Mouse (Mus musculus) liver, embryonic 16.5 days (tissue): ENCODE data around the gene Gm11492. TPM values are rescaled to one million over a fixed set of nuclear protein-coding genes. Genes with fewer than 3 reads are reported as not detected.

Experiments used
- ATAC-seq: fragments of 200-750 bp; cut with Nextera tagmentation; 2 replicates; pipeline ENCODE4 v1.8.0; 2017; ENCODE audit warnings: low read depth, mild to moderate bottlenecking, moderate number of reproducible peaks, moderate library complexity
- H3K27ac ChIP-seq: fragments of 300-500 bp; sonication (generic); 2 replicates; pipeline ENCODE4 v1.5.1; 2014; ENCODE audit warnings: mild to moderate bottlenecking, low read length
- H3K27me3 ChIP-seq: fragments of 300-500 bp; sonication (generic); 2 replicates; pipeline ENCODE4 v1.6.1; 2014; ENCODE audit warnings: low read depth, low read length, mixed read lengths; ENCODE audit not compliant: control insufficient read depth, insufficient read depth
- H3K36me3 ChIP-seq: fragments of 300-500 bp; sonication (generic); 2 replicates; pipeline ENCODE4 v1.6.1; 2014; ENCODE audit warnings: mild to moderate bottlenecking; ENCODE audit not compliant: control insufficient read depth, insufficient read depth
- H3K4me1 ChIP-seq: fragments of 300-500 bp; sonication (generic); 2 replicates; pipeline ENCODE4 v1.6.1; 2014; ENCODE audit warnings: low read depth, low read length, mixed read lengths; ENCODE audit not compliant: control insufficient read depth
- H3K4me2 ChIP-seq: fragments of 300-500 bp; sonication (generic); 2 replicates; pipeline ENCODE4 v1.6.1; 2014; ENCODE audit warnings: low read depth, low read length, mixed read lengths
- H3K4me3 ChIP-seq: fragments of 300-500 bp; sonication (generic); 2 replicates; pipeline ENCODE4 v1.5.1; 2014; ENCODE audit warnings: low read depth, mild to moderate bottlenecking, low read length
- H3K9ac ChIP-seq: fragments of 300-500 bp; sonication (generic); 2 replicates; pipeline ENCODE4 v1.6.1; 2014; ENCODE audit warnings: low read depth, low read length
- H3K9me3 ChIP-seq: fragments of 300-500 bp; sonication (generic); replicated peaks from 2 replicates; pipeline ENCODE4 v1.6.1; 2016; ENCODE audit warnings: low read length; ENCODE audit not compliant: control insufficient read depth
- WGBS: fragments of 180-500 bp; shearing (Covaris S2); extraction: QIAGEN DNeasy Blood & Tissue Kit; methylation state at CpG from one replicate; pipeline ENCODE4 v1.1.7; 2014; ENCODE audit not compliant: insufficient replicate concordance; 5-methylcytosine and 5-hydroxymethylcytosine counted together
- polyA plus RNA-seq: library from polyadenylated mRNA; unstranded; fragments of >200 nt; fragmentation: Nextera tagmentation; extraction: Ambion mirVana; gene quantifications from 2 replicates; pipeline ENCODE4 v1.2.1, GENCODE M21; 2015

Gene Gm11492
- polyA plus RNA-seq: not detected in 2 replicates

- Histone ChIP-seq H3K36me3 (no peaks in the 10 kb centered on the region), H3K9ac (no peak within 1 kb of the TSS), H3K4me1 (no peaks in the 10 kb centered on the region), H3K27me3 (no peaks in the 10 kb centered on the region), H3K4me2 (no peak within 1 kb of the TSS), H3K27ac (no peak within 1 kb of the TSS), H3K4me3 (no peak within 1 kb of the TSS), H3K9me3 (no peaks in the 10 kb centered on the region)
- 59% methylated on average over 3 of the region's 3 CpGs for WGBS
- no peak for ATAC-seq
Observed at GRCm38 (mm10) chr11:87566501-87566900, at the start of gene Gm11492. Gene Gm11492, plus strand, starts transcription at chr11:87566653.

GRCm38 (mm10) chr11:87519260-87519659 lies 47.2 kb upstream of the Gm11492 start:
- ATAC-seq: peak; percentile 76
- Histone ChIP-seq H3K36me3 (no peaks in the 10 kb centered on the region), H3K4me3 (no peak overlapping the region), H3K4me2 (no peak overlapping the region), H3K27me3 (no peaks in the 10 kb centered on the region), H3K9me3 (no peaks in the 10 kb centered on the region), H3K27ac (no peak overlapping the region), H3K4me1 (peaks cover 5% of the 10 kb centered on the region; the same call in 1 of the 2 replicates), H3K9ac (no peak overlapping the region)
- 8% methylated on average over 2 of the region's 2 CpGs for WGBS

- H3K4me1 ChIP-seq: peaks cover 5% of the 10 kb centered on the region; the same call in 1 of the 2 replicates
- H3K27ac ChIP-seq: no peak overlapping the region
- ATAC-seq: no peak
- H3K36me3 ChIP-seq: no peaks in the 10 kb centered on the region
- WGBS: 37% methylated on average over 5 of the region's 5 CpGs
- H3K27me3 ChIP-seq: no peaks in the 10 kb centered on the region
- H3K9ac ChIP-seq: no peak overlapping the region
- H3K9me3 ChIP-seq: no peaks in the 10 kb centered on the region
- no peak overlapping the region for H3K4me3 ChIP-seq
- no peak overlapping the region for H3K4me2 ChIP-seq
Observed at GRCm38 (mm10) chr11:87523466-87523865, 43.0 kb upstream of the Gm11492 start.

- ATAC-seq: no peak
- H3K9ac ChIP-seq: no peak overlapping the region
- H3K36me3 ChIP-seq: no peaks in the 10 kb centered on the region
- no peak overlapping the region for H3K4me2 ChIP-seq
- no peaks in the 10 kb centered on the region for H3K27me3 ChIP-seq
- no peak overlapping the region for H3K4me3 ChIP-seq
- no peaks in the 10 kb centered on the region for H3K9me3 ChIP-seq
- H3K27ac ChIP-seq: no peak overlapping the region
- H3K4me1 ChIP-seq: peaks cover 4% of the 10 kb centered on the region; the same call in 1 of the 2 replicates
Observed at GRCm38 (mm10) chr11:87523967-87524366, 42.5 kb upstream of the Gm11492 start.

- Histone ChIP-seq H3K4me2 (no peak overlapping the region), H3K36me3 (no peaks in the 10 kb centered on the region), H3K27me3 (no peaks in the 10 kb centered on the region), H3K4me3 (no peak overlapping the region), H3K27ac (no peak overlapping the region), H3K9me3 (no peaks in the 10 kb centered on the region), H3K4me1 (peaks cover 2% of the 10 kb centered on the region; the same call in 1 of the 2 replicates), H3K9ac (no peak overlapping the region)
- ATAC-seq: no peak
Observed at GRCm38 (mm10) chr11:87524780-87525179, 41.7 kb upstream of the Gm11492 start.

GRCm38 (mm10) chr11:87527364-87527763 lies 39.1 kb upstream of the Gm11492 start:
- Histone ChIP-seq H3K4me3 (no peak overlapping the region), H3K4me2 (no peak overlapping the region), H3K27ac (no peak overlapping the region), H3K4me1 (peaks cover 2% of the 10 kb centered on the region; the same call in 1 of the 2 replicates), H3K9ac (no peak overlapping the region), H3K9me3 (no peaks in the 10 kb centered on the region), H3K36me3 (no peaks in the 10 kb centered on the region), H3K27me3 (no peaks in the 10 kb centered on the region)
- WGBS: 37% methylated on average over 3 of the region's 3 CpGs
- no peak for ATAC-seq

GRCm38 (mm10) chr11:87527990-87528389 lies 38.5 kb upstream of the Gm11492 start:
- Histone ChIP-seq H3K9me3 (no peaks in the 10 kb centered on the region), H3K36me3 (no peaks in the 10 kb centered on the region), H3K9ac (no peak overlapping the region), H3K27ac (no peak overlapping the region), H3K4me2 (no peak overlapping the region), H3K4me1 (peaks cover 2% of the 10 kb centered on the region; the same call in 1 of the 2 replicates), H3K4me3 (no peak overlapping the region), H3K27me3 (no peaks in the 10 kb centered on the region)
- 51% methylated on average over 4 of the region's 4 CpGs for WGBS
- ATAC-seq: no peak

DNA sequence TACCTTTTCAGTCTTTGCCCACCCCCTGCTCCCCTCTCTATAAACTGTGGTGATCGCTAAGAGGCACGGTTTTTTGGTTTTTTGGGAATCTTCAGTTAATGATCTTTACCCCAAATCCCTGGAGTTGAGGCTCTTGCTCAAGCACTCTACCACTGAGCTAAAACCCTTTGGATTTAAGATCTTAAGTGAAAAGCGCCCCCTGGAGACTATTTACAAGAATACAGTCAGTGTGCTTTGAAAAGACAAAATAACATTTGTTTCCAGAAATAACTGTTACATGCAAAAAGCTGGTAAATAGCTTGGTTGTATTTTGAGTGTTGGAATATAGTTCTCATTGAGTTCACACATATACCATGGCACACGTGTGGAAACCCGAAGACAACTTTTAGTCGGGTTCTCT lies 34.8 kb upstream of the Gm11492 start:
- Histone ChIP-seq H3K27me3 (no peaks in the 10 kb centered on the region), H3K4me1 (no peaks in the 10 kb centered on the region), H3K36me3 (no peaks in the 10 kb centered on the region), H3K9ac (no peak overlapping the region), H3K9me3 (no peaks in the 10 kb centered on the region), H3K4me2 (no peak overlapping the region), H3K4me3 (no peak overlapping the region), H3K27ac (no peak overlapping the region)
- 44% methylated on average over 6 of the region's 6 CpGs for WGBS
- ATAC-seq: no peak

GRCm38 (mm10) chr11:87542285-87542684 lies 24.2 kb upstream of the Gm11492 start:
- H3K4me3 ChIP-seq: no peak overlapping the region
- 46% methylated on average over 8 of the region's 8 CpGs for WGBS

More at GRCm38 (mm10) chr11:87542285-87542684, 24.2 kb upstream of the Gm11492 start:
- no peaks in the 10 kb centered on the region for H3K36me3 ChIP-seq
- ATAC-seq: no peak
- H3K4me1 ChIP-seq: no peaks in the 10 kb centered on the region
- no peaks in the 10 kb centered on the region for H3K27me3 ChIP-seq
- H3K9me3 ChIP-seq: no peaks in the 10 kb centered on the region
- H3K4me2 ChIP-seq: no peak overlapping the region
- H3K9ac ChIP-seq: no peak overlapping the region
- no peak overlapping the region for H3K27ac ChIP-seq
